Mouse (Mus musculus) bone marrow, adult 2 months (tissue): Measurements from ENCODE around the gene Ufc1.

Source experiments
- CTCF ChIP-seq: fragments of 200-500 bp; IDR thresholded peaks from 2 replicates; pipeline ENCODE4 v1.5.1; 2011; ENCODE audit warnings: low read length, control low read depth; ENCODE audit not compliant: control insufficient read depth, insufficient read depth
- POLR2A ChIP-seq: fragments of 200-500 bp; IDR thresholded peaks from 2 replicates; pipeline ENCODE4 v1.6.1; 2011; ENCODE audit warnings: low read depth, mild to moderate bottlenecking, control low read depth, low read length, borderline replicate concordance; ENCODE audit not compliant: control insufficient read depth

- TF ChIP-seq POLR2A, result no peak
- TF ChIP-seq CTCF, result no peak
Measured at GRCm38 (mm10) chr1:171268341-171268740, 26.5 kb downstream of the Ufc1 start.
